Mouse (Mus musculus) MEL (cell line): Measurements from ENCODE around the gene Cdc42bpb. TPM values are rescaled to one million over a fixed set of nuclear protein-coding genes. Genes with fewer than 3 reads are reported as not detected.

Experiments
- DNase-seq: peaks from one replicate; pipeline ENCODE4 v3.0.0; 2011; ENCODE audit warnings: low read depth, low spot score
- H3K27ac ChIP-seq: 2 replicates; pipeline ENCODE4 v1.5.1; 2012; ENCODE audit warnings: low read depth, mild to moderate bottlenecking, control low read depth, low read length, moderate library complexity; ENCODE audit not compliant: control insufficient read depth
- H3K27me3 ChIP-seq, 2 experiments: fragments of 150-350 bp in 1 of 2; sonication (generic) in 1 of 2; 2 replicates each; pipeline ENCODE4 v1.6.1; 2012; ENCODE audit warnings: low read length in 2 of 2, mild to moderate bottlenecking in 2 of 2, improper control_type of control experiment in 1 of 2, moderate library complexity in 1 of 2; ENCODE audit not compliant: insufficient read depth in 2 of 2, control insufficient read depth in 1 of 2
- H3K36me3 ChIP-seq, 2 experiments: 2 replicates each; pipeline ENCODE4 v1.6.1; 2012 to 2014; ENCODE audit warnings: low read length in 2 of 2, improper control_type of control experiment in 1 of 2, inconsistent platforms in 1 of 2, mild to moderate bottlenecking in 1 of 2; ENCODE audit not compliant: insufficient read depth in 2 of 2, control insufficient read depth in 1 of 2
- H3K4me1 ChIP-seq, 2 experiments: fragments of 150-350 bp in 1 of 2; sonication (generic) in 1 of 2; 2 replicates each; pipeline ENCODE4 v1.6.1; 2012; ENCODE audit warnings: low read length in 2 of 2, improper control_type of control experiment in 1 of 2, mild to moderate bottlenecking in 1 of 2; ENCODE audit not compliant: insufficient read depth in 2 of 2, control insufficient read depth in 1 of 2
- H3K4me3 ChIP-seq, 2 experiments: fragments of 150-350 bp in 1 of 2; sonication (generic) in 1 of 2; 2 replicates each; pipeline ENCODE4 v1.5.1; 2012; ENCODE audit warnings: low read depth in 2 of 2, low read length in 2 of 2, mild to moderate bottlenecking in 2 of 2, moderate library complexity in 2 of 2, control low read depth in 1 of 2, improper control_type of control experiment in 1 of 2; ENCODE audit not compliant: control insufficient read depth in 1 of 2, insufficient read depth in 1 of 2
- H3K79me2 ChIP-seq: 2 replicates; pipeline ENCODE4 v1.6.1; 2012; ENCODE audit warnings: mild to moderate bottlenecking, low read length, moderate library complexity; ENCODE audit not compliant: control insufficient read depth, poor library complexity, insufficient read depth
- H3K9ac ChIP-seq: 2 replicates; pipeline ENCODE4 v1.6.1; 2012; ENCODE audit warnings: low read depth, mild to moderate bottlenecking, control low read depth, low read length, moderate library complexity; ENCODE audit not compliant: control insufficient read depth, poor library complexity, severe bottlenecking
- H3K9me3 ChIP-seq: fragments of 150-350 bp; sonication (generic); replicated peaks from 2 replicates; pipeline ENCODE4 v1.6.1; 2012; ENCODE audit warnings: mild to moderate bottlenecking, low read length, improper control_type of control experiment, moderate library complexity; ENCODE audit not compliant: insufficient read depth
- CHD1 ChIP-seq: IDR thresholded peaks from 2 replicates; pipeline ENCODE4 v1.6.1; 2012; ENCODE audit warnings: low read depth, mild to moderate bottlenecking, inconsistent platforms, low read length, improper control_type of control experiment
- CHD2 ChIP-seq: IDR thresholded peaks from 2 replicates; pipeline ENCODE4 v1.6.1; 2011; ENCODE audit warnings: low read length, improper control_type of control experiment
- CTCF ChIP-seq, 3 experiments: IDR thresholded peaks in 2 of 3; conservative IDR thresholded peaks in 1 of 3; 2 replicates each; pipeline ENCODE4 v1.5.1; 2011 to 2012; ENCODE audit warnings: low read length in 3 of 3, low read depth in 2 of 3, mild to moderate bottlenecking in 2 of 3, improper control_type of control experiment in 1 of 3, inconsistent platforms in 1 of 3, mixed read lengths in 1 of 3, moderate library complexity in 1 of 3; ENCODE audit not compliant: control insufficient read depth in 1 of 3, insufficient read depth in 1 of 3, poor library complexity in 1 of 3, severe bottlenecking in 1 of 3
- E2F4 ChIP-seq: IDR thresholded peaks from 2 replicates; pipeline ENCODE4 v1.6.1; 2011; ENCODE audit warnings: low read depth, low read length, improper control_type of control experiment, borderline replicate concordance
- ELF1 ChIP-seq: IDR thresholded peaks from 2 replicates; pipeline ENCODE4 v1.6.1; 2014; ENCODE audit warnings: low read depth, mild to moderate bottlenecking, inconsistent platforms, low read length, improper control_type of control experiment, moderate library complexity
- ETS1 ChIP-seq: IDR thresholded peaks from 2 replicates; pipeline ENCODE4 v1.6.1; 2012; ENCODE audit warnings: low read depth, mild to moderate bottlenecking, inconsistent platforms, low read length, improper control_type of control experiment, moderate library complexity
- GABPA ChIP-seq: IDR thresholded peaks from 2 replicates; pipeline ENCODE4 v1.6.1; 2012; ENCODE audit warnings: low read depth, mild to moderate bottlenecking, inconsistent platforms, low read length, improper control_type of control experiment, moderate library complexity
- NRF1 ChIP-seq: IDR thresholded peaks from 2 replicates; pipeline ENCODE4 v1.6.1; 2014; ENCODE audit warnings: low read depth, mild to moderate bottlenecking, inconsistent platforms, low read length, improper control_type of control experiment, moderate library complexity; ENCODE audit not compliant: poor library complexity, insufficient read depth, severe bottlenecking
- POLR2A ChIP-seq, 2 experiments: IDR thresholded peaks; 2 replicates each; pipeline ENCODE4 v1.6.1; 2011 to 2012; ENCODE audit warnings: low read length in 2 of 2, mild to moderate bottlenecking in 2 of 2, control low read depth in 1 of 2, improper control_type of control experiment in 1 of 2, low read depth in 1 of 2, moderate library complexity in 1 of 2; ENCODE audit not compliant: control insufficient read depth in 1 of 2, insufficient read depth in 1 of 2, poor library complexity in 1 of 2
- SMC3 ChIP-seq: IDR thresholded peaks from 2 replicates; pipeline ENCODE4 v1.6.1; 2011; ENCODE audit warnings: low read depth, low read length, improper control_type of control experiment
- ZKSCAN1 ChIP-seq: IDR thresholded peaks from 2 replicates; pipeline ENCODE4 v1.6.1; 2012; ENCODE audit warnings: low read depth, mild to moderate bottlenecking, inconsistent platforms, low read length, improper control_type of control experiment, moderate library complexity
- ZMIZ1 ChIP-seq: IDR thresholded peaks from 2 replicates; pipeline ENCODE4 v1.6.1; 2012; ENCODE audit warnings: low read depth, mild to moderate bottlenecking, inconsistent platforms, low read length, improper control_type of control experiment, moderate library complexity
- polyA plus RNA-seq, 2 experiments: library from polyadenylated mRNA; stranded (reverse) in 1 of 2; unstranded in 1 of 2; fragments of >175 nt in 1 of 2; fragments of >200 nt in 1 of 2; gene quantifications; 2 replicates each; pipeline versions ENCODE4 v1.2.1 to v1.2.4; 2012; ENCODE audit warnings: low replicate concordance in 2 of 2, low read depth in 1 of 2; ENCODE audit not compliant: insufficient read length in 2 of 2, insufficient read depth in 1 of 2, missing spikeins in 1 of 2
- total RNA-seq: library from RNA; depleted of rRNA; stranded (reverse); fragments of 300-350 nt; gene quantifications from 2 replicates; pipeline ENCODE4 v1.2.3, GENCODE M21; 2012

Cdc42bpb gene
- total and polyA plus RNA-seq, 3 experiments, result not detected

GRCm38 (mm10) chr12:111251227-111251626, 126.3 kb downstream of the Cdc42bpb start:
- peaks cover 0 to 16% of the 10 kb centered on the region in 2 experiments; a peak in 2 of 4 replicates for H3K36me3 ChIP-seq
- H3K9me3 ChIP-seq, result no peaks in the 10 kb centered on the region
- H3K79me2 ChIP-seq, result no peaks in the 10 kb centered on the region
- no peak overlapping the region for H3K27ac ChIP-seq
- H3K27me3 ChIP-seq, result no peaks in the 10 kb centered on the region
- H3K4me3 ChIP-seq, result no peak overlapping the region
- 0 out of 4 replicates have a peak, but pooled peaks cover 0 to 2% of the 10 kb centered on the region in 2 experiments for H3K4me1 ChIP-seq
- no peak for DNase-seq
- TF ChIP-seq CHD1, result no peak
- no peak for TF ChIP-seq SMC3
- TF ChIP-seq ZKSCAN1, result no peak
- TF ChIP-seq ELF1, result no peak
- TF ChIP-seq POLR2A (IDR thresholded peaks at IDR 0.05; ENCODE audit: control insufficient read depth in 1 of 2, insufficient read depth in 1 of 2, low read depth in 1 of 2, low read length in 2 of 2, poor library complexity in 1 of 2), result no peak
- TF ChIP-seq GABPA, result no peak
- no peak for TF ChIP-seq E2F4
- TF ChIP-seq ZMIZ1, result no peak
- TF ChIP-seq, all 39 proteins: peak for 0
- H3K9ac ChIP-seq, result no peak overlapping the region

GRCm38 (mm10) chr12:111250116-111250515, 127.4 kb downstream of the Cdc42bpb start:
- Histone ChIP-seq H3K4me1 (0 out of 4 replicates have a peak, but pooled peaks cover 0 to 2% of the 10 kb centered on the region in 2 experiments), H3K36me3 (peaks cover 0 to 12% of the 10 kb centered on the region in 2 experiments; a peak in 2 of 4 replicates), H3K27me3 (no peaks in the 10 kb centered on the region)
- no peak for TF ChIP-seq CHD2
- TF ChIP-seq, all 39 proteins: peak for 0
- Histone ChIP-seq H3K4me3 (no peak overlapping the region), H3K79me2 (no peaks in the 10 kb centered on the region), H3K27ac (no peak overlapping the region), H3K9me3 (no peaks in the 10 kb centered on the region), H3K9ac (no peak overlapping the region)
- no peak for DNase-seq

- H3K27me3 ChIP-seq, result no peaks in the 10 kb centered on the region
- 0 out of 4 replicates have a peak, but pooled peaks cover 0 to 2% of the 10 kb centered on the region in 2 experiments for H3K4me1 ChIP-seq
- no peak overlapping the region for H3K27ac ChIP-seq
- TF ChIP-seq CTCF (IDR thresholded peaks at IDR 0.05 in 2 of 3, conservative IDR thresholded peaks at IDR 0.05 in 1 of 3; ENCODE audit: control insufficient read depth in 1 of 3, insufficient read depth in 1 of 3, low read depth in 2 of 3, low read length in 3 of 3, poor library complexity in 1 of 3, severe bottlenecking in 1 of 3) (peak in 1 of 3 experiments; percentile 5; a peak in 1 of 6 replicates), NRF1 (no peak), ETS1 (no peak)
- H3K9ac ChIP-seq, result no peak overlapping the region
- H3K36me3 ChIP-seq, result peaks cover 0 to 12% of the 10 kb centered on the region in 2 experiments; a peak in 2 of 4 replicates
- DNase-seq, result no peak
- no peaks in the 10 kb centered on the region for H3K9me3 ChIP-seq
- no peak overlapping the region for H3K4me3 ChIP-seq
- no peaks in the 10 kb centered on the region for H3K79me2 ChIP-seq
Observed at GRCm38 (mm10) chr12:111249095-111249494, 128.4 kb downstream of the Cdc42bpb start.
